Mouse (Mus musculus): ENCODE measurements at regions not wholly inside any gene's neighbourhood (a gene's known extent, or its start where the extent isn't known, plus 50 kb on each side); places are given as distances from the start of the nearest gene placed in this dataset.

- TF ChIP-seq MEF2A (IDR thresholded peaks at IDR 0.05; ENCODE audit: borderline replicate concordance, low read depth, low read length) (no peak), ZNF384 (IDR thresholded peaks at IDR 0.05; ENCODE audit: low read depth, low read length) (no peak), ZKSCAN1 (IDR thresholded peaks at IDR 0.05; ENCODE audit: borderline replicate concordance, low read depth, low read length) (no peak), BHLHE40 (IDR thresholded peaks at IDR 0.05; ENCODE audit: low read depth, low read length) (no peak), SIN3A (IDR thresholded peaks at IDR 0.05; ENCODE audit: low read length) (no peak), ZMIZ1 (IDR thresholded peaks at IDR 0.05; ENCODE audit: low read depth, low read length) (no peak), IRF4 (IDR thresholded peaks at IDR 0.05; ENCODE audit: low read depth, low read length) (no peak), TBP (conservative IDR thresholded peaks at IDR 0.05; ENCODE audit: low read depth, low read length) (no peak), POLR2AphosphoS2 (IDR thresholded peaks at IDR 0.05; ENCODE audit: low read depth, low read length) (no peak), SMC3 (IDR thresholded peaks at IDR 0.05; ENCODE audit: low read depth, low read length) (no peak), E2F4 (IDR thresholded peaks at IDR 0.05; ENCODE audit: insufficient replicate concordance, low read depth, low read length) (no peak), USF2 (conservative IDR thresholded peaks at IDR 0.05; ENCODE audit: low read depth, low read length) (no peak), UBTF (IDR thresholded peaks at IDR 0.05; ENCODE audit: low read depth, low read length) (no peak)
- Histone ChIP-seq H3K27ac (ENCODE audit: insufficient read depth, low read depth) (no peak overlapping the region), H3K27me3 (replicated peaks) (no peaks in the 10 kb centered on the region), H3K4me3 (replicated peaks in 1 of 3; ENCODE audit: low read depth in 2 of 3, low read length in 2 of 3, poor library complexity in 1 of 3) (no peak overlapping the region), H3K36me3 (replicated peaks in 1 of 2; ENCODE audit: control insufficient read depth in 1 of 2, insufficient read depth in 1 of 2, low read length in 1 of 2) (no peaks in the 10 kb centered on the region), H3K4me1 (ENCODE audit: control insufficient read depth in 1 of 2, insufficient read depth in 2 of 2) (no peaks in the 10 kb centered on the region), H3K4me2 (ENCODE audit: insufficient read depth, low read depth, poor library complexity, severe bottlenecking) (no peak overlapping the region), H3K9ac (ENCODE audit: insufficient read depth, low read depth) (no peak overlapping the region), H3K9me3 (replicated peaks; ENCODE audit: low read length) (peaks cover 47% of the 10 kb centered on the region), H3K79me2 (replicated peaks; ENCODE audit: control insufficient read depth, extremely low read depth, insufficient read depth, poor library complexity, severe bottlenecking) (no peaks in the 10 kb centered on the region)
- DNase-seq (ENCODE audit: extremely low read depth) = no peak
- dilution Hi-C loops (cut with MboI; ENCODE audit: extremely low pct_ligation_motif_present, extremely low pct_unique_long_range_greater_than_20kb, low sequenced_read_pairs) (no loop called here), in situ Hi-C loops (cut with MboI; ENCODE audit: low pct_ligation_motif_present, low pct_unique_long_range_greater_than_20kb, low sequenced_read_pairs) (no loop called here)
Measured at GRCm38 (mm10) chr7:70144726-70145271, 221.7 kb downstream of the Nr2f2 start.

GRCm38 (mm10) chr7:70136837-70137236 is 229.7 kb downstream of the Nr2f2 start:
- H3K27me3 ChIP-seq (replicated peaks) = no peaks in the 10 kb centered on the region
- DNase-seq (ENCODE audit: extremely low read depth) = no peak
- H3K9ac ChIP-seq (ENCODE audit: insufficient read depth, low read depth) = no peak overlapping the region
- no peak overlapping the region for H3K27ac ChIP-seq (ENCODE audit: insufficient read depth, low read depth)
- H3K4me1 ChIP-seq (ENCODE audit: control insufficient read depth in 1 of 2, insufficient read depth in 2 of 2) = no peaks in the 10 kb centered on the region
- no peak overlapping the region for H3K4me2 ChIP-seq (ENCODE audit: insufficient read depth, low read depth, poor library complexity, severe bottlenecking)
- in situ Hi-C loops (cut with MboI; ENCODE audit: low pct_ligation_motif_present, low pct_unique_long_range_greater_than_20kb, low sequenced_read_pairs) = no loop called here
- no peaks in the 10 kb centered on the region for H3K79me2 ChIP-seq (replicated peaks; ENCODE audit: control insufficient read depth, extremely low read depth, insufficient read depth, poor library complexity, severe bottlenecking)
- H3K4me3 ChIP-seq (replicated peaks in 1 of 3; ENCODE audit: low read depth in 2 of 3, low read length in 2 of 3, poor library complexity in 1 of 3) = no peak overlapping the region
- no peaks in the 10 kb centered on the region for H3K36me3 ChIP-seq (replicated peaks in 1 of 2; ENCODE audit: control insufficient read depth in 1 of 2, insufficient read depth in 1 of 2, low read length in 1 of 2)
- peaks cover 67% of the 10 kb centered on the region for H3K9me3 ChIP-seq (replicated peaks; ENCODE audit: low read length)
- TF ChIP-seq MXI1 (IDR thresholded peaks at IDR 0.05; ENCODE audit: low read depth, low read length) = no peak
- TF ChIP-seq CHD1 (IDR thresholded peaks at IDR 0.05; ENCODE audit: low read depth, low read length) = no peak
- TF ChIP-seq IRF4 (IDR thresholded peaks at IDR 0.05; ENCODE audit: low read depth, low read length) = no peak
- TF ChIP-seq CHD2 (IDR thresholded peaks at IDR 0.05; ENCODE audit: low read length) = no peak
- TF ChIP-seq MYC (IDR thresholded peaks at IDR 0.05; ENCODE audit: low read depth, low read length) = no peak
- TF ChIP-seq RAD21 (IDR thresholded peaks at IDR 0.05; ENCODE audit: low read depth, low read length) = no peak
- TF ChIP-seq ETS1 (conservative IDR thresholded peaks at IDR 0.05; ENCODE audit: low read depth, low read length) = no peak
- no peak for TF ChIP-seq ELF1 (IDR thresholded peaks at IDR 0.05; ENCODE audit: low read depth, low read length)
- no peak for TF ChIP-seq MAFK (IDR thresholded peaks at IDR 0.05; ENCODE audit: insufficient replicate concordance, low read length)
- TF ChIP-seq PAX5 (IDR thresholded peaks at IDR 0.05; ENCODE audit: low read length) = no peak
- TF ChIP-seq TCF12 (IDR thresholded peaks at IDR 0.05; ENCODE audit: low read depth, low read length) = no peak
- TF ChIP-seq SIN3A (IDR thresholded peaks at IDR 0.05; ENCODE audit: low read length) = no peak
- TF ChIP-seq EP300 (IDR thresholded peaks at IDR 0.05; ENCODE audit: low read length) = no peak
- TF ChIP-seq POLR2AphosphoS2 (IDR thresholded peaks at IDR 0.05; ENCODE audit: low read depth, low read length) = no peak
- no peak for TF ChIP-seq CTCF (conservative IDR thresholded peaks at IDR 0.05 in 1 of 2, IDR thresholded peaks at IDR 0.05 in 1 of 2; ENCODE audit: low read depth in 2 of 2, low read length in 2 of 2)
- TF ChIP-seq POLR2A (IDR thresholded peaks at IDR 0.05; ENCODE audit: low read depth, low read length) = no peak
- TF ChIP-seq JUN (IDR thresholded peaks at IDR 0.05; ENCODE audit: insufficient read depth, low read depth, low read length) = no peak
- TF ChIP-seq USF1 (IDR thresholded peaks at IDR 0.05; ENCODE audit: low read depth, low read length) = no peak
- no peak for TF ChIP-seq TBP (conservative IDR thresholded peaks at IDR 0.05; ENCODE audit: low read depth, low read length)
- no peak for TF ChIP-seq ZNF384 (IDR thresholded peaks at IDR 0.05; ENCODE audit: low read depth, low read length)
- dilution Hi-C loops (cut with MboI; ENCODE audit: extremely low pct_ligation_motif_present, extremely low pct_unique_long_range_greater_than_20kb, low sequenced_read_pairs) = no loop called here

Measured in CH12.LX (cell line).